Mouse (Mus musculus) B cell, adult 2 months (primary cell): Measurements from ENCODE around the gene Kmt2d.
A peak's percentile ranks its signal among the peaks of the same experiment; 100 is the strongest.

ENCODE experiments used
- DNase-seq, 2 experiments: peaks; one replicate each; pipeline ENCODE4 v3.0.0; 2022

The Kmt2d gene

GRCm38 (mm10) chr15:98853161-98853937 lies 17.7 kb downstream of the Kmt2d start:
- DNase-seq, result no peak

GRCm38 (mm10) chr15:98852733-98853132 lies 18.3 kb downstream of the Kmt2d start:
- no peak for DNase-seq

GRCm38 (mm10) chr15:98852071-98852470 lies 18.9 kb downstream of the Kmt2d start:
- DNase-seq, result no peak

- no peak for DNase-seq
Observed at GRCm38 (mm10) chr15:98851229-98851818, 19.7 kb downstream of the Kmt2d start.

GRCm38 (mm10) chr15:98850668-98851067 lies 20.3 kb downstream of the Kmt2d start:
- no peak for DNase-seq

- DNase-seq, result no peak
Observed at GRCm38 (mm10) chr15:98849956-98850600, 20.9 kb downstream of the Kmt2d start.

- DNase-seq, result no peak
Observed at GRCm38 (mm10) chr15:98849165-98849564, 21.8 kb downstream of the Kmt2d start.

GRCm38 (mm10) chr15:98846140-98846539 lies 24.9 kb downstream of the Kmt2d start:
- DNase-seq, result no peak

GRCm38 (mm10) chr15:98845149-98845548 lies 25.9 kb downstream of the Kmt2d start:
- DNase-seq, result no peak

GRCm38 (mm10) chr15:98843595-98844223 lies 27.3 kb downstream of the Kmt2d start:
- no peak for DNase-seq

GRCm38 (mm10) chr15:98839671-98840585 lies 31.1 kb downstream of the Kmt2d start:
- no peak for DNase-seq

- no peak for DNase-seq
Observed at GRCm38 (mm10) chr15:98839161-98839560, 31.8 kb downstream of the Kmt2d start.

GRCm38 (mm10) chr15:98837743-98838103 lies 33.3 kb downstream of the Kmt2d start:
- DNase-seq, result no peak

GRCm38 (mm10) chr15:98837006-98837742 lies 33.8 kb downstream of the Kmt2d start:
- DNase-seq, result no peak

- no peak for DNase-seq
Observed at GRCm38 (mm10) chr15:98835291-98835690, 35.7 kb downstream of the Kmt2d start.

- DNase-seq, result no peak
Observed at GRCm38 (mm10) chr15:98834059-98834458, 36.9 kb downstream of the Kmt2d start.

GRCm38 (mm10) chr15:98833281-98833680 lies 37.7 kb downstream of the Kmt2d start:
- no peak for DNase-seq

- DNase-seq, result peak; percentile 56 to 67
Observed at GRCm38 (mm10) chr15:98832161-98833058, 38.6 kb downstream of the Kmt2d start.

GRCm38 (mm10) chr15:98831684-98832035 lies 39.3 kb downstream of the Kmt2d start:
- DNase-seq, result no peak
